ENCODE assay signal across 10 mouse cellular contexts in the genomic region with DNA sequence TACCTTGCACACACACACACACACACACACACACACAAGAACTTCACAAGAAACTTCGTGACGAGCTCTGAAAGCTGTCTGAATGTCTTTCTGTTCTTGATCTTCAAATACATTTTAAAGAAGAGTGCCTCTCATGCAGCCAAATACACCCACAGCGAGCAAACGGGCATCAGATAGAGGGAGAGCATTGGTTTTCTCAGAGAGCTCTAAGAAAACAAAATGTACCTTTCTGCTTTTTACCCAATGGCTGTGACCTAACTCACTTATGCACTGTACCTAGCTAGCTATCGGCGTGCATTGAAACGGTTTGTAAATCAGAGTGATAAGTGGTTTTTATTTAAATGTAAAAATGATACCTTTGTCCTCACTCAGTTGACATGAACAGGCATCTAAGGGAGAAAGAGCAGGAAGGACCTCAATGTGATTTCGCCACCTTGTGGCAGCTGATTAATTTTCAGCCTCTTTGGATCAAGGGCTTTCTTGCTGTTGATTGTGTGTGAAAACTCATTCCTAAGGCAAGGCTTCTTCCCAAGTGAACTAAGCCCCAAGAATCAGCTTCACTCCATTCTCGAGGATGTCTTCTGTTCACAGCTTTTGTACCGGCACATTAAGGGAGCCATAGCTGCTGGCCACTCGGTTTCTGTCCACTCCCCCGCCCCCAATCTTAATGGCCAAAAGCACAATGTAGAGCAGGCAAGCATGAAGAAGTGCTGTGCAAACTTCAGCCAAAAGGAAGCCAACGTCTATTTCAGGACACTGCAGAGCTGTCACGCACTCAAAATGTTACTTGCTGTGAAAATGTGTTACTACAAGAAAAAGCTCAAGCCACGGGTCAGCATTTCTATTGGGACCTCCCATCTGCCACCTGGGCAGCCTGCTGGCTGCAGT.
DNase-seq lines count a peak whose midpoint lies in the region; ATAC-seq and TF ChIP-seq lines count a peak whose summit lies in the region.
"Had no signal": no experiment of that assay in that cellular context is flagged by ENCODE, and none has a peak within 500 bp of the region (broad histone marks: within the 10 kb centered on the region; RNA-seq: fewer than 3 reads in every experiment).

No protein-coding gene starts in this region.

- ATAC-seq in heart, postnatal 0 days (ENCODE audit: insufficient read depth, low read depth): no peak

- H3K4me3 ChIP-seq in heart, postnatal 0 days (ENCODE audit: low read depth, low read length): no peak overlapping the region
- H3K4me3 ChIP-seq in liver, adult 2 months (ENCODE audit: insufficient read depth, low read depth, low read length): no peak overlapping the region

- no peaks in the 10 kb centered on the region for H3K27me3 ChIP-seq in heart, postnatal 0 days (ENCODE audit: control insufficient read depth, insufficient read depth, low read length)
- no peaks in the 10 kb centered on the region for H3K27me3 ChIP-seq in liver, adult 2 months (ENCODE audit: control insufficient read depth, insufficient read depth, low read length)

- no peak overlapping the region for H3K9ac ChIP-seq in heart, postnatal 0 days (replicated peaks; ENCODE audit: low read depth, low read length)
- H3K9ac ChIP-seq in liver, adult 2 months (ENCODE audit: low read depth, low read length): no peak overlapping the region

- H3K9me3 ChIP-seq in heart, postnatal 0 days (replicated peaks; ENCODE audit: control insufficient read depth, low read length): no peaks in the 10 kb centered on the region

- no peaks in the 10 kb centered on the region for H3K4me1 ChIP-seq in heart, postnatal 0 days (ENCODE audit: control insufficient read depth, insufficient read depth)
- no peaks in the 10 kb centered on the region; the same call in 1 of the 2 replicates for H3K4me1 ChIP-seq in liver, adult 2 months (ENCODE audit: control insufficient read depth, insufficient read depth, low read length)

- no peak for TF ChIP-seq POLR2A in liver, adult 2 months (IDR thresholded peaks at IDR 0.05; ENCODE audit: extremely low read depth, insufficient read depth, low read length)

- TF ChIP-seq EP300 in heart, postnatal 0 days (IDR thresholded peaks at IDR 0.05; ENCODE audit: low read depth): no peak

- 33% methylated on average over 15 of the region's 15 CpGs for WGBS in heart, postnatal 0 days
- WGBS in liver, adult 2 months: 43% methylated on average over 15 of the region's 15 CpGs

- H3K36me3 ChIP-seq in heart, postnatal 0 days (replicated peaks; ENCODE audit: control insufficient read depth, insufficient read depth, low read length): no peaks in the 10 kb centered on the region
- H3K36me3 ChIP-seq in liver, adult 2 months (ENCODE audit: control insufficient read depth, insufficient read depth, low read length): no peaks in the 10 kb centered on the region
- H3K36me3 ChIP-seq: G1E had no signal

- peak; percentile 82 for TF ChIP-seq CTCF in heart, postnatal 0 days (IDR thresholded peaks at IDR 0.05; ENCODE audit: low read depth)
- peak; percentile 46 for TF ChIP-seq CTCF in liver, adult 2 months (IDR thresholded peaks at IDR 0.05; ENCODE audit: low read depth, low read length)

- peak; percentile 73 for DNase-seq in testis, postnatal 10 days (ENCODE audit: low spot score)
- DNase-seq in testis, postnatal 14 days (ENCODE audit: low spot score): no peak
- DNase-seq in embryo, embryonic 11 days: peak; percentile 82
- peak; percentile 53 for DNase-seq in heart, postnatal 0 days (ENCODE audit: low spot score)
- peak; percentile 41 to 80 for DNase-seq in kidney, postnatal 36 days
- peak; percentile 30 for DNase-seq in liver, adult 2 months (ENCODE audit: extremely low read depth, low read depth, low spot score)
- DNase-seq in ovary, postnatal 10 days (ENCODE audit: low spot score): peak; percentile 21
- no peak for DNase-seq in c-Kit-positive CD71-positive TER-119-positive erythroid progenitor cells, embryonic 14.5 days (ENCODE audit: low spot score)

- H3K4me2 ChIP-seq in heart, postnatal 0 days (ENCODE audit: low read depth, low read length): no peak overlapping the region

- H3K79me2 ChIP-seq in liver, adult 2 months (ENCODE audit: control insufficient read depth, insufficient read depth, low read length): no peaks in the 10 kb centered on the region

- H3K27ac ChIP-seq in heart, postnatal 0 days (ENCODE audit: low read depth): no peak overlapping the region
- no peak overlapping the region for H3K27ac ChIP-seq in liver, adult 2 months (replicated peaks; ENCODE audit: insufficient read depth, low read depth, low read length)
- H3K27ac ChIP-seq: macrophage had no signal

Comparison
In these comparisons a context has a peak if more than half of its experiments do, and no peak if none do; other contexts are left out.
1. DNase-seq: peak in testis, postnatal 10 days (single experiment), embryo, embryonic 11 days (single experiment), heart, postnatal 0 days (single experiment), kidney, postnatal 36 days (2 of 2), liver, adult 2 months (single experiment) and ovary, postnatal 10 days (single experiment); none in testis, postnatal 14 days (single experiment) and c-Kit-positive CD71-positive TER-119-positive erythroid progenitor cells, embryonic 14.5 days (single experiment).